Mouse (Mus musculus): Measurements from ENCODE around the gene Tas2r113.
"Not testable (repeated sequence)": the region's sequence is repeated elsewhere in the genome, so short reads cannot be mapped to it uniquely, and the experiment has no call there.

Gene Tas2r113

GRCm38 (mm10) chr6:132892711-132893110, at the start of gene Tas2r113:
Gene Tas2r113 (plus strand): TSS chr6:132893011.
- DNase-seq (ENCODE audit: low read depth, low spot score): no peak

GRCm38 (mm10) chr6:132846842-132847241, 46.0 kb upstream of the Tas2r113 start, which contains the start of gene Tas2r123:
Gene Tas2r123 (plus strand): TSS chr6:132847142.
- DNase-seq (ENCODE audit: low read depth, low spot score): no peak

GRCm38 (mm10) chr6:132855138-132855537, 37.7 kb upstream of the Tas2r113 start, which contains the start of gene Tas2r116:
Gene Tas2r116 (plus strand): TSS chr6:132855438.
- no peak for DNase-seq (ENCODE audit: low read depth, low spot score)

- DNase-seq (ENCODE audit: low read depth, low spot score): no peak
Observed at GRCm38 (mm10) chr6:132867708-132868107, 25.1 kb upstream of the Tas2r113 start, which contains the start of gene Tas2r110. Gene Tas2r110 (plus strand): TSS chr6:132868008.

- no peak for DNase-seq (ENCODE audit: low read depth, low spot score)
Observed at GRCm38 (mm10) chr6:132909351-132909750, 16.5 kb downstream of the Tas2r113 start, which contains the start of gene Tas2r125. Gene Tas2r125 (plus strand): TSS chr6:132909651.

- DNase-seq (ENCODE audit: low read depth, low spot score): not testable (repeated sequence)
Observed at GRCm38 (mm10) chr6:132941376-132941775, 48.6 kb downstream of the Tas2r113 start.
